Mouse (Mus musculus) lung, postnatal 36 days (tissue): ENCODE measurements around the gene Zfp809.
"Not testable (repeated sequence)": the region's sequence is repeated elsewhere in the genome, so short reads cannot be mapped to it uniquely, and the experiment has no call there.

Experiments used
- DNase-seq: peaks from one replicate; pipeline ENCODE4 v3.0.0; 2022; ENCODE audit warnings: mixed read lengths

The Zfp809 gene

DNA sequence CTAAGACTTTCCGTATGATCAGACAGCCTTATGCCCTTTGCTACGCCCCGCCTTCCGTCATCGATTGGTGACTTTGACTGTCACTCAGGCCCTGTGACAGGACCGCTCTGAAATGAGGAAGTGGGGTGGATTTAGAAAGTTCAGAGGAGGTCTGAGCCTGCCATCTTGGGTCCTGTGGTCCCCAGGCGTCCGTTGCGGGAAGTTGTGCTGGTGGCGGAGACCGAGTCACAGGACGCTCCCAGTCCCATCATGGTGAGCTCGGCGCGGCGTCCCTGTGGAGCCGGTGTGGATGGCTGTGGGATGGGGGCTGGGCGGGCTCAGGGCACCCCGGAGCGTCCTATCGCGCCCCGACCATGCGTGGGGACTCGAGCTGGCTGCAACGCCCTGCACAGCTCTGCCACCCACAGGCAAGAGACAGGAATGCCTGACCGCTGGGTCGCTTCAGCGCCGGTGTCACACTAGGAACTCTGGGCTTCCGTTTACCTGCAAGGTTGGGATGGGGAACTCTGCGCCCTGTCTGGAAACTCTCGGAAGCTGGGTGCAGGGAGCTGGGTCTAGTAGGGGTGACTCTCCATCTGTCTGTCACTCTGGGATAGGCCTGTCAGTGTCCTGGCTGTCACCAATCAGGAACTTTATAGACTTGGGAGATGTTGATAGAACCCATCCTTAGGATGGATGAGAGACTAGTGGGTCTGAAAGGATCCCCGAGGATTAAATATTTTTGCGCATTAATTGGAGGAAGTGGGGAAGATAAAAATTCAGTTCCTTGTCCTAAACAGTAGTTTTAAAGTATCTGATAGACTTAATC, at the start of gene Zfp809:
Gene Zfp809, plus strand, starts transcription at position 134 of the 808 bp plus-strand sequence.
- peak; percentile 100 for DNase-seq

DNA sequence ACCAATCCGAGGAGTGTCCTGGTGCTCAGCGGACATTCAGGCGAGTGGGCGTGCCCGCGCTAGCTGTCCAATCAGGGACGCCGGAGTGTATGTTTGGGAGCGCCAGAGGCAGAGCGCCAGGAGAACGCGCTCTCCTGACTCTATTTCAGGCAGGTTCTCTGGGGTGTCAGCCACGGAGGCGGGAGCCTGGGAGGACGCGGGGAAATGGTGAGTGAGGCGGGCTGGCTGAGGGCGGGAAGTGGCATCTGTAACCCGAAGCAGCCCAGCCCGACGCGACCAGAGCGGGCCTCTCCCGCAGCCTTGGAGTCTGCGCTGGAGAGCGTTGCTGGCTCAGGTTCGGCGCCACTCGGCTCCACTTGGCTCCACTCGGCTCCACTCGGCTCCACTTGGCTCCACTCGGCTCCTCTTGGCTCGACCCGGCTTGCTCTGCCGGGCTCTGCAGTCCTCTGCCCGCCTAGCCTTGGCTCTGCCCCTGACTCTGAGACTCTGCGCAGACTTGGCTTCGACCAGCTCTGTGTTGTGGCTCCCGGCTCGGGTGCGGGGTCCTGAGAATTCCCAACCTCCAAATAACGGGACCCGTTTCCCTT, 37.4 kb upstream of the Zfp809 start, which contains the start of gene Zfp872:
Gene Zfp872, plus strand, starts transcription at position 66 of the 587 bp plus-strand sequence.
- DNase-seq = peak; percentile 76

DNA sequence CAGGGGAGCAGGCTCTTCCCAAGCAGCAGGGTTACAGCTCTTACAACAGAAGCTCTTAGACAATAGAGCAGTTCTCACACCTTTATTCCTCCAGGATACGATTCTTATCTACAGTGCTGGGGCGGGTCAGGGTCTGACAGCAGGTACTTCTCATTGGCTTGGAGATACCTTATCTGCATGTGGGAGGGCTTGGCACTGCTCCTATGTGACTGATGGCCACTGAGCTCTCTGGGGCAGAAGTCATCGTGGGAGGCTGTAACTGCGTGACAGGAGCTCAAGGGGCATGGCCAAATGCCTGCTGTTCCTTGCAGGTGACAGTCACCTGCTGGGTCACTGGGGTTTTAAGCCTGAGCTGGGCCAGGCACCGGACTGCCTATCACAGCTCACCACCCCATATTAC, 29.1 kb upstream of the Zfp809 start:
- DNase-seq = peak; percentile 34

DNA sequence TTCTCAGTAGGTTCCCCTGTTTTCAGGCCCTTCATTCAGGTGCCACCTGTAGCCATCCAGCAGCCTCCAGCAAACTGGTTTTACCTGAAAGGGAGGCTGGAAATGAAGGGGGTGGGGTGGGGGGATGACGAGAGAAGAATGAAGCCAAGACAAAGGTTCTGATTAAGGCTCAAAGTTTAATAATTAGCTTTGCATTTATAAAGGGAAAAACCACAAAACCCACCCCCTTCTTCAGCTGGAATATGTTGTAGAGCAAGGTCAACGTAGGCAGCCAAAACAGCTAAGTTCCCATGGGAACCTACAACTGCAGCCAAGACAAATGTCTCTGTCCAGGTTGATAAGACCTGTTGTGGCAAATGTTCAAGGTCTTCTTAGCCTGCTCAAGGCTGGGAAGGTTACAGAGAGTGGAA, 11.7 kb upstream of the Zfp809 start:
- peak; percentile 83 for DNase-seq

DNA sequence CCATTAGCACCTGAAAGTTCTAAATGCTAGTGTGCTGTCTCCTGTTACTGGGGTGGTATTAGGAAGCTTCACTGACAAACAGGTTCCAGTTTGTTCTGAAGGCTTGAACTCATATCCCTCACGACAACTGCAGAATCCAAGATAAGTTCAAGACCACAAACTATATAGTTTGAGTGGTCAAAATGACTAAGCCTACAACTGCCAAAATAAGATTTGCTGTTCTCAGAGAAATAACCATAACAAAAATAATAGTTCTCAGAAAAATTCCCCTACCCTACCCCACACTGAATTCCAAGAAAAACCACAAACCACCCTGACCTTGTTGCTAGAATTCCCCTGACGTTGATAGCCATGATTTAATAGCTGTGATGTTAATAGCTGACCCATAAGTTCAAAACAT, 11.0 kb upstream of the Zfp809 start:
- DNase-seq = no peak

DNA sequence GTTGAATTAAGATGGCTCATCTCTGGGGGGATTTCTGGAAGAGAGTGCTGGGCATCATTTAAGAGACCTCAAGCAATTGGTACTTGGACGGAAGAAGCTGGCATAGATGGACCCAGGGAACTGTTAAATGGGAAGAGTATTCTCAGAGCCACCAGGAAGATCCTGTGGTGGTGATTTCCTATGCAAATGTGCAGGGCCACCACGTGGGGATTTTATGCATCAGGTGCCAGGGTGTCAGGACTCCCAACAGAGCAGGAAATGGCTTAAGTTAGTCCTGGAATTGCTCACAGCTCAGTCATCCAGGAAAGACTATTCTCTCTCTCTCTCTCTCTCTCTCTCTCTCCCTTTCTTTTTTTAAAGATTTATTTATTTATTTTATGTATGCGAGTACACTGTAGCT, 8.8 kb upstream of the Zfp809 start:
- no peak for DNase-seq

DNA sequence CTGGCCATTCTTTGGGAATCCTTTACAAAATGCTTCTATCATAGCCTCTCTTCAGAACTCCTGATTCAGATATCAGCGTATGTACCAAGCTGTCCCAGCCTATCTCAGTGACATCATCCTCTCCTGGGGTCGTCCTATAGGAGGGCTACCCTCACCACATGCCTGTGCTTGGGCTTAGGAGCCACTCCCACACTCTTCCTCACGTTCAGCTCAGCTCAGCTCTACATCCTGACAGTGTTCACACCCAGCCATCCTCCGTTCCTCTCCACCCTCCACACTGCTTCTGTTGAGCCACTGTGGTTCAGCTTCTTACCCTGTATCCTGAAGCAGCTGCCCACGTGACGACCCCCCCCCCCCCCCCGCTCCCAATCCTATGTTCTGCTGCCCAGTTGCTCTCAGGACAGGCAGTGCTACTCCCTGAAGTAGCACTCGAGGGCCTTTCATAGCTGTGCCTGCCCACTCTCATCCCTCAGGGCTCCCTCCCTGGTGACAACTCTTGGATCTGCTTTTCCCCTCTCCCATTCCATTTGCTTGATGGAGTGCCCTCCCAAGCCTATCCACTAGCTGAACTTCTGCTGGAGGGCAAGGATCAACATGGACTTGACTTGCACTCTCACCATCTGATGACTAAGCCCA, 7.5 kb upstream of the Zfp809 start:
- DNase-seq = peak; percentile 71

DNA sequence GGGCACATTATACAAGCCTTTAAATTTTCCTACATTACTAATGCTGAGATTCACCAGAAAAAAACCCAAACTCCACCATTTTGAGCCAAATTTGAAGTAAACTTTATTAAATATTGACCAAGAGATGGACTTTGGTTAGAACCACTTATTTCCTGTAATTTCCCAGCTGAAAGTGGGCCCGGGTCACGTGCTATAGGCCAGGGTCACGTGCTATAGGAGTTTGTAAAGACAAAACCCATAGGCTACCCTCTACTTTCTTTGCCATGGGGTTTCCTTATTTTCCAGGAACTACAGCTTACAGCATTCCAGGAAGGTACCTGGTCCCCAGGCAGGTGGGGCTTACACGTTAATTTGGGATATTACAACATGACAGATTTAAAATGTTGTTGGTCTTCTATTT, 1.4 kb upstream of the Zfp809 start:
- DNase-seq = no peak

DNA sequence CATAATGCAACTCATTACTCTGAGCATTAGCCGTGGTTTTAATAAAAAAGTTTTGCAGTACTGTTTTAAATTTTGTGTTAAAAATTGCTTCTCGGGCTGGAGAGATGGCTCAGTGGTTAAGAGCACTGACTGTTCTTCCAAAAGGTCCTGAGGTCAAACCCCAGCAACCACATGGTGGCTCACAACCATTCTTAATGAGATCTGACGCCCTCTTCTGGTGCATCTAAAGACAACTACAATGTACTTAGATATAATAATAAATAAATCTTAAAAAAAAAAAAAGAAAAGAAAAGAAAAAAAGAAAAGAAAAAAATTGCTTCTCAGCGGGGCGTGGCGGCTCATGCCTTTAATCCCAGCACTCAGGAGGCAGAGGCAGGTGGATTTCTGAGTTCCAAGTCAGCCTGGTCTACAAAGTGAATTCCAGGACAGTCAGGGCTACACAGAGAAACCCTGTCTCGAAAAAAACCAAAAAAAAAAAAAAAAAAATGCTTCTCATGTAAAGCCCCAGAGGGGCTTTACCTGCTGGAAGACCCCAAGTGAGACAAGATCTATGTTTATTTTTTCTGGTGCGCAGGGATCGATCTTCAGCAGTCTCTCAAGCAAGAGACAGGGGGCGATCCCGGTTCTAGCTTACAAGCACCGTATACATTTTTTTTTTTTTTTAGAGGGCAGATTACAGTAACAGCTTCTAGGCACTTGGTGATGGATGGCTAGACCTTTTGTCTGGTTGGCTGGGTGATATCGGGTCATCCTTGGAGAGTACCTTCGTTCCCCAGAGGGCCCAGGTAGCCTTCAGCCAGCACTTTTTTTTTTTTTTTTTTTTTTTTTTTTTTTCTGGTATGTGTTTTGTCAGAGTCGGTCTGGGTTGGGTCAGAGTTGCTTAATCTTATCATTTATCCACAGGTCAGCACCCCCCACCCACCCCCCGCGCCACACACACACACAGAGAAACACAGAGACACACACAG, 694 bp upstream of the Zfp809 start:
- peak; percentile 51 for DNase-seq

DNA sequence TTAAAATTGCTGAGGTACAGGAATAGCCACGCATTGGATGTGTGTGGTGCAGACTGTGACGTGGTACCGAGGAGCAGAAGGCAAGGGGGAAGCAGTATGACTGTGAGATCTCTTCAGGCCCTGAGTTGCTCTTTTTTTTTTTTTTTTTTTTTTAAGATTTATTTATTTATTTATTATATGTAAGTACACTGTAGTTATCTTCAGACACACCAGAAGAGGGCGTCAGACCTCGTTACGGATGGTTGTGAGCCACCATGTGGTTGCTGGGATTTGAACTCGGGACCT, 817 bp downstream of the Zfp809 start:
- DNase-seq = not testable (repeated sequence)

DNA sequence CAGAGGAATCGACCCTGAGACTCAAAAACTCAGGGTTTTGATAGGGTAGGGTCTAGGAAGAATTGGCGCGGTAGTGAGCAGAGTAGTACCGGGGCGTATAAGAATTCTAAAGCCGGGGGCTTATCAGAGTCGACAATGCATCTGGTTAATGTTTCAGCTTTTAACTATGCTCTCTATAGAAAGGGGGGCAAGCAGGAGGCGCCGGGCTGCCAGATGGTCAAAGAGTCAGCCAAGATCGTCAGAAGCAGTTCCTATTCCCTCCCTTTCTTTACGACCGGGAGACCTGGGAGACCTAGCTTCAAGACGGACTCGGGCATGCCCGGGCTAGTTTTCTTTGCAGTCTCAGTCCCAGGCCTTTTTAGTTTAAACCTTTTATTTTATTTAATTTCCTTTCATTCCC, 1.3 kb downstream of the Zfp809 start:
- peak; percentile 66 for DNase-seq

DNA sequence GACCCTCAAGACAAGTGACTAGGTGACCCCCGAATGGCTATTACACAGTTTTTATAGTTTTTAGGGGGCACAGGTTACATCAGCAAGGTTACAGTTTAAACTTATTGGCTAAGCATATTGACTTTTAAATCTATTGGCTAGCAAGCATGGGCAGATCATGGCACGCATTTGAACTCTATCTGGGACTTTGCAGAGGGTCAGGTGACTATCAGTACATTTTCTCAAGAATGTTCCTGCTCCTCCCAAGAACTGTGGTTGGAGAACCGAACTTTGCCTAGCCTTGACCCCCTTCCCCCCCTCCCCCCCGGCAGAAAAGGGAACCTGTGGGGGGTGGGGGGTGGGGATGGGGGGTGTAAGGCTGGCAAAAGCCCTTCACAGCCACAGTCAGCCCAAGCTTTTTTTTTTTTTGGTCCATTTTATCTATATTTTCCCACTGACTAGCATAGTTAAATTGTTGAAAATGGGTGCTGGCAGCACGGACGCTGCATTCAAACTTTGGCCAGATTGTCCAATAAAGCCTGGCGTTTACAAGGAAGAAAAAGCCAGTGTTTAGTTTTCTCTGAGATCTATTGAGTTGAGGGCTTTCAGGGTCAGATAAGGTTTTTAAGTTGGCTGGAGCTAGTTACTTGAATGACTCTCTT, 4.0 kb downstream of the Zfp809 start:
- peak; percentile 27 for DNase-seq

DNA sequence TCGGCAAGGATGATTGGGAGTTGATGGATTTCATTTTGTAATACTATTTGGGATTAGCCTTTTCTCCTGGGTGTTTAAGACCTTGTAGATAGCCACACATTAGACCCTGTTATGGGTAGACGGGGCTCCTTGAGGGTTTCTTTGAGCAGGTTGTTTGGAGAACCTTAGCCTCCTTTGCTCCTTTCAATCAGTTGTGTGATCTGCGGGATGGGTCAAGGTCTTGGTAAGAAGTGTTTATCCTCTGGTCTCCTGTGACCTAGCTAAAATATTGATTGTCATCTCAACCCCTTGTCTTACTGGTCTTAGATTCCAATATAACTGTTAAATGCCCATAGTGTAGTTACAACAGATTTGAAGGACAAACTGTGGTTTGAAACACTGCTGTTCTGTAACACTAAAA, 4.5 kb downstream of the Zfp809 start:
- no peak for DNase-seq

DNA sequence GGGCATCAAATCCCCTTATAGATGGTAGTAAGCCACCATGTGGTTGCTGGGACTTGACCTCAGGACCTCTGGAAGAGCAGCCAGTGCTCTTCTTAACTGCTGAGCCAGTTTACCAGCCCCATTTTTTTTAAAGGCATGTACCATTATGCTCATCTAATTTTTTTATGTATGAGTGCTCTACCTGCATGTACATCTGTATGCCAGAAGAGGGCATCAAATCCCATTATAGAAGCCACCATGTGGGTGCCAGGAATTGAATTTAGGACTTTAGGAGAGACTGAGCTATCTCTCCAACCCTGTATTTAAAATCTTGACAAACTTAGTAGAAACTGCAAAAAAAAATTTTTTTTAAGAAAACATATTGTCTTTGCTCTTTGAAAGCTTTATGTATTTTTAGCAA, 5.0 kb downstream of the Zfp809 start:
- DNase-seq = peak; percentile 21

DNA sequence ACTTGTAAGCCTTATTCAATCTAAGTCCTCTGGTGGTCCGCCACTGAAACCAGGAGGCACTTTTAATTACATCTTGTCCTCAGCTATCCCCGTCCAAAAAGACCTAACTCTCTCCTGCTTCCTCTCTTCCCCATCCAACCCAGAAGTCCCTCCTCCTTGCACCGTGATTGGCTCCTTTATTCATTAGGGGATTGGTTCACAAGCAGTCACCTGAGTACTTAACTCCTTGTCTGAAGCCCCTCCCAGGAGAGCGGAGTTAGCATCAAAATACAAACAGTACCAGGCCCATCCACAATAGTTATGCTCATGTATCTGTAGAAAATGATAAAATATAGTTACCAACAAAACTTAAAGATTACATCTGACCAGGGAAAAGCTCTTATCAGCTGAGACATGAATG, 14.5 kb downstream of the Zfp809 start:
- no peak for DNase-seq

DNA sequence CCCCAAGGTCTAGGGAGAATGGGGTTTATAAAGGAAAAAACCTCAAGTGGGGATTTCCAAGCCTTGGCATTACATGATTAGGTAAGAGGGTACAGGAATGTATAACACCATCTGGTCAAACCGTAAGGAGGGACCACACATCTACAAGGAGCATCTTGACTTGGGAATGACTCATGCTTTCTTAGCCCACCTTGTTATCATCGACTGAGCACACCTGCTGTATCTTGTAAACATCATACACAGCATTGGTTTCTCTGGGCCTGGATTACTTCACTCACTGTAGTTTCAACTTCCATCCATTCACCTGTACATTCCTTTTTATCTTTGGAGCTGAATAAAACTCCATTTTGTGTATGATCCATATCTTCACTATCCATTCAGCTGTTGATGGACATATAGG, 18.7 kb downstream of the Zfp809 start:
- no peak for DNase-seq

DNA sequence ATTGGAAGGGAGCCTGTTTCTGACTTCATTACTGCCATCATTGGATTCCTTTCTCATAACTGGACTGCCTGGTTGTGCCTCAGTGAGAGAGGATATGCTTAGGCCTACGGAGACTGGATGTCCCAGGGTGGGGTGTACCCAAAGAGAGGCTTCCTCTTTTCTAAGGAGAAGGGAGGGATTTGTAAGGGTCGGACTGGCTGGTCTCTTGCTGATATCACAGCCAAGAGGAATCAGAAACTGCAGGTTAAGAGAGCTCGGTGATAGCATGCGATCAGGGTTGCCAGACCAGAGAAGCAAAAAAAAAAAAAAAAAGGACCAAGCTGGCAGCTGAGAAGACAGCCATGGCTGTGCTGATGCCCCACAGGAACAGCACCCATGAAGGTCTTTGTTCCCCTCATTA, 31.1 kb downstream of the Zfp809 start:
- no peak for DNase-seq

DNA sequence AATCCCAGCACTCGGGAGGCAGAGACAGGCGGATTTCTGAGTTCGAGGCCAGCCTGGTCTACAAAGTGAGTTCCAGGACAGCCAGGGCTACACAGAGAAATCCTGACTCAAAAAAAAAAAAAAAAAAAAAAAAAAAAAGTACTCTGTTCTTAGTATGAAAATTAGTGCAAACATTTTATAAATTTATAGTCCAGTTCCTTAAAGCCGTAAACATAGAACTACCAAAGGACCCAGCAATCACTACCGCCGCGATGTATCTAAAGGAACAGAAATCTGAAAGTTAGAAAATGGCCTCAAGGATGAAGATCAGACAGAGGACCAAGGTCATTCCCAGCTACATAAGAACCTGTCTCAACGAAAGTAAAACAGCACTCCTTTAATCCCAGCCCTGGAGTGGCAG, 33.3 kb downstream of the Zfp809 start:
- DNase-seq = no peak

DNA sequence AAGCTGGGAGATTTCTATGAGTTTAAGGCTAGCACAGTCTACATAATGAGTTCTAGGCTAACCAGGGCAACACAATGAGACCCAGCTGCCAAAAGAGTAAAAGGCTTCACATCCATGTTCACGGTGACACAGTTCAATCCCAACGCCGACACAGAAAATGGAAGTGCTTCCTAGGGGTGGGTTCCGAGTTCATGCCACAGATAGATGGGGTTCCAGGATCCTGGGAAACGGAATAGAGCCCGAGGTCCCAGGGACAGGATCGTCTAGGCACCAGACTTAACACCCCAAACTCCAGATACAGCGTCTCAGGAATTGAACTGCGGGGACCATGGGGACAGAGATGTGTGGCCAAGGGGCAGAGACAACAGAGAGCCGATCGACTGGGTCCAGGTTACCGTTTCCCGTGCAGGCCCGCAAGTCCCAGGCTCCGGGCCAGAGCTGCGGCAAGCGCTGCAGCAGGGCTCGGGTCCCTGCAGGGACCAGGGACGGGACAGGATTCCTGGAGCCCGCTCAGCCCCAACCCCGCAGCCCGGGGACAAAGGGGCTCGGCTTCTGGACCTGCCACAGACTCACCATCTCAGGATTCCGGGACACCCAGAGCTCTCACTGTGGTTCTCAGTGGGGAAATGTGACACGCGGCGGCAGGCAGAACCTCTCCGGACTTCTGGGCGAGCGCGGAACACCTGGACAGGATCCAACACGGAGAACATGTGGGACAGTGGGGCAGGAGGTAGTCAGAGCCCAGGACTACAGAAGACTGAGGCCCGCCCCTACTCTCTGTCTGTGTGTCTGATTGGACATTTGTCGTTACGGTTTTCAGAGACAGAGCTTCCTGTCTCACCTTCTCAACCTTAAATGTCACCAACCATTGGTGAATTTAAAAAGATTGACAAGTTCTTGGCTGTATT, 33.9 kb downstream of the Zfp809 start, which contains the start of gene Zfp599:
Gene Zfp599, minus strand, starts transcription at position 712 of the 908 bp plus-strand sequence.
- DNase-seq = peak; percentile 82

DNA sequence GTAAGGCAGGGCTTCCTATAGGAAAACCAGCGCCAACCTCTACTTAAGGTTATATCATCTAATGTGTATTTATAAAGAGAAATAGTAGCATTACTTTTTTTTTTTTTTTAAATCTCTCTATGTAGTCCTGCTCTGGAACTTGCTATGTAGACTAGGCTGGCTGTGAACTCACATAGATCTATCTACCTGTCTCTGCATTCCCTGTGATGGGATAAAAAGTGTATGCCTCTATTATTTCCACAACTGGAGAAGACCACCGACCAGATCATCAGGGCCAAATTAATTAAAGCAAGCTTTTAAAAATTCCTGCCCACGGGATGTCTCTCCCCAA, 34.5 kb downstream of the Zfp809 start:
- no peak for DNase-seq

DNA sequence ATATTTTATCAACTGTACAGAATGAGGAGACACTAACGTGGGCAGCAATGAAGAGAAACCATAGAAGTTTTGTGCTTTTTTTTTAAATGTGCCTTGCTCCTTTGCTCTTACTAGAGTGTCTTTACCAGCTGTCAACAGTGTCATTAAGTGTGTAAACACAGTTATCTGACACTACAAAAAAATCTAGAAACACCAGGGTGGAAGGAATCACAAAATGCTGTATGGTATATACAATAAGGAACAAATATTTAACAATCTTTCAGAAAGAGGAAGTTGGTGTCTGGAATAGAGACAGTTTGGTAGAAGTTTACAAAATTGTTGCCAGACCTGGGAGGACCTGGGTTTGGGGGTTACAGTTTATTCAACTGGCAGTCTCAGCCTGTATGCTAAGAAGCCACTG, 36.1 kb downstream of the Zfp809 start:
- no peak for DNase-seq

DNA sequence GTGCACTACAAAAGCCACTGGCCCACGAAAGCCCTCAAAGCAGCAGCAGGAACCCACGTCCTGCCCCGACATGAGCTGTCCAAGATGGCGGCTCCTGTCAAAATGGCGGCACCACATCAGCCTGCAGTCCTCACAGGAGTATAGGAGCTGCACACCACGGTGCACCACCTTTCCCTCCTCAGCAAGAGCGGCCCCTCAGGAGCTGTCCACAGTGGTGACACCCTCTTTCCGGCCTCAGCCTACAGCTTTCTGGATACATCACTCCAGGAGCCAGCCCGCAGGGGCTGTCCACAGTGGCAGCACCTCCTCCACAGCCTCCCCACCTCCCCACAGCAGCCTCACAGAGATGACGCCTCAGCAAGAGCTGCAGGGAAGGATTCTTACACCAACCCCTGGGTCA, 37.1 kb downstream of the Zfp809 start:
- no peak for DNase-seq
